Mouse (Mus musculus) megakaryocyte, embryonic 14.5 days (primary cell): ENCODE results near the gene Cfap70.

Source experiments
- FLI1 ChIP-seq: IDR thresholded peaks from 2 replicates; pipeline ENCODE4 v1.6.1; 2012; ENCODE audit warnings: low read length, inconsistent platforms, mixed read lengths
- GATA1 ChIP-seq: IDR thresholded peaks from 3 replicates; pipeline ENCODE4 v1.6.1; 2012; ENCODE audit warnings: mixed read lengths, low read length, inconsistent platforms, borderline replicate concordance

- no peak for TF ChIP-seq GATA1
- no peak for TF ChIP-seq FLI1
Measured at GRCm38 (mm10) chr14:20477261-20478025, 25.4 kb upstream of the Cfap70 start.
